Mouse (Mus musculus): ENCODE data around the gene Hmgcs2.

The Hmgcs2 gene

GRCm38 (mm10) chr3:98279682-98280081 lies 553 bp upstream of the Hmgcs2 start:
- no peak for DNase-seq (ENCODE audit: low read depth in 1 of 2, low spot score in 2 of 2)

GRCm38 (mm10) chr3:98280933-98281678 lies 871 bp downstream of the Hmgcs2 start:
- DNase-seq (ENCODE audit: low read depth in 1 of 2, low spot score in 2 of 2) = peak in 1 of 2 experiments; percentile 4

GRCm38 (mm10) chr3:98282422-98282821 lies 2.2 kb downstream of the Hmgcs2 start:
- no peak for DNase-seq (ENCODE audit: low read depth in 1 of 2, low spot score in 2 of 2)

GRCm38 (mm10) chr3:98283205-98283604 lies 3.0 kb downstream of the Hmgcs2 start:
- DNase-seq (ENCODE audit: low read depth in 1 of 2, low spot score in 2 of 2) = no peak

- no peak for DNase-seq (ENCODE audit: low read depth in 1 of 2, low spot score in 2 of 2)
Observed at GRCm38 (mm10) chr3:98291044-98291443, 10.8 kb downstream of the Hmgcs2 start.

GRCm38 (mm10) chr3:98295965-98296364 lies 15.7 kb downstream of the Hmgcs2 start:
- no peak for DNase-seq (ENCODE audit: low read depth in 1 of 2, low spot score in 2 of 2)

- DNase-seq (ENCODE audit: low read depth in 1 of 2, low spot score in 2 of 2) = no peak
Observed at GRCm38 (mm10) chr3:98299391-98300100, 19.3 kb downstream of the Hmgcs2 start.

GRCm38 (mm10) chr3:98300266-98300665 lies 20.0 kb downstream of the Hmgcs2 start:
- DNase-seq (ENCODE audit: low read depth in 1 of 2, low spot score in 2 of 2) = no peak

- no peak for DNase-seq (ENCODE audit: low read depth in 1 of 2, low spot score in 2 of 2)
Observed at GRCm38 (mm10) chr3:98301761-98302160, 21.5 kb downstream of the Hmgcs2 start.

GRCm38 (mm10) chr3:98308606-98309005 lies 28.4 kb downstream of the Hmgcs2 start:
- DNase-seq (ENCODE audit: low read depth in 1 of 2, low spot score in 2 of 2) = no peak

- DNase-seq (ENCODE audit: low read depth in 1 of 2, low spot score in 2 of 2) = no peak
Observed at GRCm38 (mm10) chr3:98310456-98310855, 30.2 kb downstream of the Hmgcs2 start.

GRCm38 (mm10) chr3:98312867-98313266 lies 32.6 kb downstream of the Hmgcs2 start:
- no peak for DNase-seq (ENCODE audit: low read depth in 1 of 2, low spot score in 2 of 2)

- DNase-seq (ENCODE audit: low read depth in 1 of 2, low spot score in 2 of 2) = no peak
Observed at GRCm38 (mm10) chr3:98313294-98314155, 33.3 kb downstream of the Hmgcs2 start.

GRCm38 (mm10) chr3:98315181-98315580 lies 34.9 kb downstream of the Hmgcs2 start:
- DNase-seq (ENCODE audit: low read depth in 1 of 2, low spot score in 2 of 2) = no peak

GRCm38 (mm10) chr3:98317143-98317542 lies 36.9 kb downstream of the Hmgcs2 start:
- DNase-seq (ENCODE audit: low read depth in 1 of 2, low spot score in 2 of 2) = no peak

- no peak for DNase-seq (ENCODE audit: low read depth in 1 of 2, low spot score in 2 of 2)
Observed at GRCm38 (mm10) chr3:98319190-98319589, 39.0 kb downstream of the Hmgcs2 start.

- no peak for DNase-seq (ENCODE audit: low read depth in 1 of 2, low spot score in 2 of 2)
Observed at GRCm38 (mm10) chr3:98322209-98322608, 42.0 kb downstream of the Hmgcs2 start.

GRCm38 (mm10) chr3:98324235-98324634 lies 44.0 kb downstream of the Hmgcs2 start:
- DNase-seq (ENCODE audit: low read depth in 1 of 2, low spot score in 2 of 2) = no peak

GRCm38 (mm10) chr3:98334010-98334409 lies 53.8 kb downstream of the Hmgcs2 start:
- DNase-seq (ENCODE audit: low read depth in 1 of 2, low spot score in 2 of 2) = no peak

GRCm38 (mm10) chr3:98335331-98335730 lies 55.1 kb downstream of the Hmgcs2 start:
- no peak for DNase-seq (ENCODE audit: low read depth in 1 of 2, low spot score in 2 of 2)

- DNase-seq (ENCODE audit: low read depth in 1 of 2, low spot score in 2 of 2) = no peak
Observed at GRCm38 (mm10) chr3:98335886-98336285, 55.7 kb downstream of the Hmgcs2 start.
